Mouse (Mus musculus): ENCODE results near the gene Ttll13.

DNA sequence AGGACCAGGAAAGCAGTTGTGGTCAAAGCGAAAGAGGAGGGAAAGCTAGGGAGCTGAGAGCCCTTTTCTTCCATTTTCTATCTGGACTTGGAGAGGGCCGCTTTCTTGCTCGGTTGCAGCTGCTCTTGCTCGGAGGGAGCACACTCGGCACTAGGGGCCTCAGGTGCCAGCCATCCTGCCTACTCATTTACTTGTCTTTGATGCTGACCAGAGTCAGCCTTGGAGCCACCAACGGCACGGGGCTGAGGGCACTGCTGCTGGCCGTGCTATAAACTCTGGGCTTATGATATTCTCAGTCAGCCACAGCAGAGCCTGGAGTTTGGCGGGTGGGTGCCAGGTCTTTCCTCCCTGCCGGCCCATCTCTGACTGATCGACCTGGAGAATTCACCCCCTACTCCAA lies 47.3 kb upstream of the Ttll13 start:
- TF ChIP-seq POLR2A (IDR thresholded peaks at IDR 0.05; ENCODE audit: low read depth, low read length) (no peak), CTCF (IDR thresholded peaks at IDR 0.05; ENCODE audit: extremely low read depth, insufficient read length, insufficient replicate concordance, low read depth, low read length) (no peak)
